Mouse (Mus musculus) stomach, postnatal 0 days (tissue): ENCODE results near the gene Anln. TPM values are rescaled to one million over a fixed set of nuclear protein-coding genes. Genes with fewer than 3 reads are reported as not detected.

ENCODE experiments used
- ATAC-seq: fragments of 200-750 bp; cut with Nextera tagmentation; 2 replicates; pipeline ENCODE4 v1.8.0; 2017; ENCODE audit not compliant: low FRiP score, low TSS enrichment
- DNase-seq: peaks from one replicate; pipeline ENCODE4 v3.0.0-alpha.2; 2016; ENCODE audit warnings: low spot score
- H3K27ac ChIP-seq: fragments of 300-500 bp; sonication (generic); replicated peaks from 2 replicates; pipeline ENCODE4 v1.5.1; 2014; ENCODE audit warnings: mild to moderate bottlenecking, control low read depth
- H3K27me3 ChIP-seq: fragments of 300-500 bp; sonication (generic); 2 replicates; pipeline ENCODE4 v1.6.1; 2014; ENCODE audit warnings: low read length; ENCODE audit not compliant: control insufficient read depth, insufficient read depth
- H3K36me3 ChIP-seq: fragments of 300-500 bp; sonication (generic); 2 replicates; pipeline ENCODE4 v1.6.1; 2014; ENCODE audit warnings: low read length, mixed read lengths; ENCODE audit not compliant: control insufficient read depth, insufficient read depth
- H3K4me1 ChIP-seq: fragments of 300-500 bp; sonication (generic); replicated peaks from 2 replicates; pipeline ENCODE4 v1.6.1; 2014; ENCODE audit warnings: antibody characterized with exemption; ENCODE audit not compliant: control insufficient read depth, insufficient read depth
- H3K4me2 ChIP-seq: fragments of 300-500 bp; sonication (generic); replicated peaks from 2 replicates; pipeline ENCODE4 v1.6.1; 2014; ENCODE audit warnings: low read depth, mild to moderate bottlenecking, control low read depth, moderate library complexity
- H3K4me3 ChIP-seq: fragments of 300-500 bp; sonication (generic); 2 replicates; pipeline ENCODE4 v1.5.1; 2014; ENCODE audit warnings: low read depth, low read length, control low read depth
- H3K9ac ChIP-seq: fragments of 300-500 bp; sonication (generic); 2 replicates; pipeline ENCODE4 v1.6.1; 2014; ENCODE audit warnings: mild to moderate bottlenecking, low read length, control low read depth, mixed read lengths
- H3K9me3 ChIP-seq: fragments of 300-500 bp; sonication (generic); 2 replicates; pipeline ENCODE4 v1.6.1; 2016; ENCODE audit warnings: low read length; ENCODE audit not compliant: control insufficient read depth
- CTCF ChIP-seq: IDR thresholded peaks from 2 replicates; pipeline ENCODE4 v1.5.1; 2016; ENCODE audit warnings: antibody characterized with exemption, low read depth, mild to moderate bottlenecking, moderate library complexity
- EP300 ChIP-seq: optimal IDR thresholded peaks from 2 replicates; pipeline ENCODE3; 2016; ENCODE audit warnings: antibody characterized with exemption
- WGBS: fragments of 180-500 bp; shearing (Covaris S2); extraction: QIAGEN DNeasy Blood & Tissue Kit; methylation state at CpG from one replicate; pipeline ENCODE4 v1.1.7; 2014; 5-methylcytosine and 5-hydroxymethylcytosine counted together
- polyA plus RNA-seq: library from polyadenylated mRNA; unstranded; fragments of >200 nt; fragmentation: Nextera tagmentation; extraction: Ambion mirVana; gene quantifications from 2 replicates; pipeline ENCODE4 v1.2.1, GENCODE M21; 2015

The Anln gene
- polyA plus RNA-seq, 1 experiment from 2014 or later = 15.7 TPM

DNA sequence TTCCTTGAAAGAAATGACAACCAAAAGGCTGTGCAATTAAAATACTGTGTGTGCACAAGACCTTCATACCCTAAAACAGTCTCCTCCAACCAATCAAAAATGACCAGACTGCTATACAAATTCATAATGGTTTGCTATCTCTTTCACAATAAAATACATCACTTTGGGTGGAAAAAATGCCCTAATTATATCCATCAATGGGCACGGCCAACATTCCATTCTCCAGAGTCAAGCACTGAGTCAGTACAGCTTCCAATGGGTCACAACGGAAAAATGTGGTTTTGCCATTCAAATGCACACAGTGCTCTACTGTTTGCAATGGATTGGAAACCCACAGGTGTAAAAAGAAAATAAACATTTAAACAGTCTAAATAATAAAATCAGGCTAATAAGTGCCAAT is 3.1 kb downstream of the Anln start:
- H3K4me3 ChIP-seq = no peak overlapping the region
- WGBS = 41% methylated on average over 2 of the region's 2 CpGs
- ATAC-seq (no peak), DNase-seq (no peak)
- H3K9me3 ChIP-seq = no peaks in the 10 kb centered on the region
- H3K36me3 ChIP-seq = no peaks in the 10 kb centered on the region
- no peak overlapping the region; the same call in 1 of the 2 replicates for H3K4me2 ChIP-seq
- H3K9ac ChIP-seq = no peak overlapping the region
- no peaks in the 10 kb centered on the region for H3K4me1 ChIP-seq
- H3K27ac ChIP-seq = peak overlapping the region; percentile 67
- H3K27me3 ChIP-seq = no peaks in the 10 kb centered on the region
- TF ChIP-seq EP300 (no peak), CTCF (no peak)

DNA sequence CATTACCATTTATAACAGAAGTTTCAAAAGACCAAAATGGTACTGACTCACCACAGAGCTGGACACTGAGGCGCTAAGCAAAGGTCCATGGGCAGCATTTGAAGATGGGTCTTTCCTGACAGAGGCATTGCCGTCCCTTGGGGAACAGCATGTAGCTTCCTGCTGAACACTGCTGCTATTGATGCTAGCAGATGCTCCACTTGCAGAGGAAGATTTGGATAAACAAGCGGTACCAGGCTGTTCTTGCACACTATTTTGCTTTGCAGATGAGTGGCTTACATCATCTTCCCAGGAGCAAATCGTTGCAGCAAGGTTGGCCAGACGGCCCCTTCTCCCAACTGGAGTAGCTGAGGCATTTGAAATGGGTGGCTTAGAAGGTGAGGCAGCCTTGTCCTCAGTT is 12.9 kb downstream of the Anln start:
- 77% methylated on average over 5 of the region's 5 CpGs for WGBS
- no peak for TF ChIP-seq EP300
- no peak for TF ChIP-seq CTCF
- ATAC-seq (no peak), DNase-seq (no peak)
- no peak overlapping the region for H3K27ac ChIP-seq
- H3K4me3 ChIP-seq = no peak overlapping the region
- no peak overlapping the region for H3K4me2 ChIP-seq
- H3K4me1 ChIP-seq = no peaks in the 10 kb centered on the region
- H3K36me3 ChIP-seq = peaks cover 20% of the 10 kb centered on the region
- H3K9me3 ChIP-seq = no peaks in the 10 kb centered on the region
- no peak overlapping the region for H3K9ac ChIP-seq
- H3K27me3 ChIP-seq = no peaks in the 10 kb centered on the region

GRCm38 (mm10) chr9:22372760-22373159 is 16.2 kb downstream of the Anln start:
- Histone ChIP-seq H3K27ac (no peak overlapping the region), H3K4me2 (no peak overlapping the region), H3K36me3 (peaks cover 10% of the 10 kb centered on the region), H3K27me3 (no peaks in the 10 kb centered on the region), H3K4me3 (no peak overlapping the region), H3K9ac (no peak overlapping the region), H3K9me3 (no peaks in the 10 kb centered on the region), H3K4me1 (no peaks in the 10 kb centered on the region)
- TF ChIP-seq CTCF = peak; percentile 48
- TF ChIP-seq EP300 = no peak
- no peak for ATAC-seq
- 94% methylated on average over 4 of the region's 4 CpGs for WGBS
- DNase-seq = no peak

DNA sequence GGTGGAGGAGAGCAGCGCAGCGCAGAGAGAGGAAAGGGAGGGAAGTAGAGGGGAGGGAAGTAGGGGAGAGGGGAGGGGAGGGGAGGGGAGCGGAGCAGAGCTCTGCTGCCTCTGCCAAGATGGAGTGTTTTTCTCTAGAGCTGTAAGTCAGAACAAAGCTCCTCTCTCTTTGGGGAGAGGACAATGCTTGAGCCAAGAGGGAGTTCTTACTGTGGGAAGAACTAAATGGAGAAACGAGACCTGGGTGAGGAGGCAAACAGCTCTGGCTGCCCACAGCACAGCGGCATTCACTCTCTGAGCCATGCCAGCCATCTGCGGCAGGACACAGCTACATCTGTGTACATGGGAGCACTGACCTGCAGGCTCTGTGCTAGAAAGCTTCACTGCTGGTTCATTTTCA is 21.0 kb downstream of the Anln start:
- ATAC-seq (no peak), DNase-seq (no peak)
- no peak overlapping the region for H3K4me2 ChIP-seq
- H3K9ac ChIP-seq = no peak overlapping the region
- peak overlapping the region; percentile 69; the same call in 1 of the 2 replicates for H3K27ac ChIP-seq
- 60% methylated on average over 6 of the region's 6 CpGs for WGBS
- H3K36me3 ChIP-seq = peaks cover 12% of the 10 kb centered on the region
- no peaks in the 10 kb centered on the region for H3K4me1 ChIP-seq
- H3K9me3 ChIP-seq = no peaks in the 10 kb centered on the region
- no peak for TF ChIP-seq CTCF
- TF ChIP-seq EP300 = no peak
- no peaks in the 10 kb centered on the region for H3K27me3 ChIP-seq
- no peak overlapping the region for H3K4me3 ChIP-seq

DNA sequence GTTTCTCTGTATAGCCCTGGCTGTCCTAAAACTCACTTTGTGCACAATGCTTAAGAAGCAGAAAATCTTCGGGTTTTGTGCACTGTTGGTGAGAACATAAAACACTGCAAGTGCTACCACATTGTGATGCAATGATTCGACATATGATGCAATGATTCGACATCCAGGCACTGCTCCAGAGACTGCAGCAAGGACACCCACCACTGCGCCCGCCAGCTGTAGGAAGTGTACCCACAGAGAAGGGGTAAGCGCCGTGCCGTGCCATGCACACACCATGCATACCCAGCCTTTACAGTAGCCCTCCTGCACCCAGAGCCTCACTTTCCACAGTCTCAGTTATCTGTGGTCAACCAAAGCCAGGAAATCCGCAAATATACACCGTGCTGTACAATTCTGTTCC is 22.4 kb downstream of the Anln start:
- 95% methylated on average over 10 of the region's 10 CpGs for WGBS
- ATAC-seq (no peak), DNase-seq (no peak)
- no peak overlapping the region for H3K4me2 ChIP-seq
- H3K9me3 ChIP-seq = no peaks in the 10 kb centered on the region
- no peaks in the 10 kb centered on the region for H3K27me3 ChIP-seq
- no peak overlapping the region for H3K9ac ChIP-seq
- H3K27ac ChIP-seq = no peak overlapping the region
- TF ChIP-seq EP300 = no peak
- no peak for TF ChIP-seq CTCF
- H3K4me1 ChIP-seq = no peaks in the 10 kb centered on the region
- peaks cover 10% of the 10 kb centered on the region; the same call in 1 of the 2 replicates for H3K36me3 ChIP-seq
- no peak overlapping the region for H3K4me3 ChIP-seq

DNA sequence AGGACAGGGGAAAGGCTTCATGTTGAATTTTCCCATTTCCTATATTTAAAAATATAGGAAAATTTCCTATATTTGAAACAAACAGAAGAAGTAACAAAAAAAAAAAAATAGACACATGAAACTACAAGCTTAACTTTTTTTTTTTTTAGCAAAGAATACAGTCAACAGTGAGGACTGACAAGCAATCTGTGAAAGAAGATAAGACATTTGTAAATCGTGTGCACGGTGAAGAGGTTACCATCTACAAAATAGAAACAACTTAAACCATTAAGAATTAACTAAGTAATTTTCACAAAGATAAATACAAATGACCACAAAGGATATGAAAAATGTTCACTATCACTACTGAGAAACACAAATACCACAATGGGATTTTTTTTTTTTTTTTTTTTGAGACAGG is 22.8 kb downstream of the Anln start:
- TF ChIP-seq EP300 = no peak
- no peak for TF ChIP-seq CTCF
- 89% methylated on average over 2 of the region's 2 CpGs for WGBS

More for the DNA sequence above, 22.8 kb downstream of the Anln start:
- Histone ChIP-seq H3K9ac (no peak overlapping the region), H3K4me1 (no peaks in the 10 kb centered on the region), H3K27me3 (no peaks in the 10 kb centered on the region), H3K4me3 (no peak overlapping the region), H3K9me3 (no peaks in the 10 kb centered on the region), H3K27ac (no peak overlapping the region), H3K4me2 (no peak overlapping the region), H3K36me3 (0 out of 2 replicates have a peak, but pooled peaks cover 8% of the 10 kb centered on the region)
- DNase-seq = no peak
- no peak for ATAC-seq
